Comparison of ENCODE assay signal across 13 mouse cellular contexts in genomic region chr15:87365712-87366361, GRCm38 (mm10).
DNase-seq lines count a peak whose midpoint lies in the region; ATAC-seq and TF ChIP-seq lines count a peak whose summit lies in the region.
"Had no signal": no experiment of that assay in that cellular context is flagged by ENCODE, and none has a peak within 500 bp of the region (broad histone marks: within the 10 kb centered on the region; RNA-seq: fewer than 3 reads in every experiment).

No protein-coding gene starts in this region.

- H3K36me3 ChIP-seq in liver, embryonic 14.5 days (replicated peaks; ENCODE audit: control insufficient read depth, insufficient read depth, low read depth) = no peaks in the 10 kb centered on the region
- H3K36me3 ChIP-seq: embryonic facial prominence, embryonic 13.5 days; hindbrain, embryonic 12.5 days; neural tube, embryonic 13.5 days had no signal

- H3K27me3 ChIP-seq in liver, embryonic 14.5 days (ENCODE audit: control insufficient read depth, insufficient read depth, low read length) = no peaks in the 10 kb centered on the region
- H3K27me3 ChIP-seq: embryonic facial prominence, embryonic 13.5 days; hindbrain, embryonic 12.5 days; megakaryocyte, embryonic 14.5 days; neural tube, embryonic 13.5 days had no signal

- no peak overlapping the region for H3K4me2 ChIP-seq in liver, embryonic 14.5 days (ENCODE audit: low read depth)
- H3K4me2 ChIP-seq: embryonic facial prominence, embryonic 13.5 days; hindbrain, embryonic 12.5 days; neural tube, embryonic 13.5 days had no signal

- ATAC-seq in liver, embryonic 14.5 days (ENCODE audit: insufficient read depth) = no peak
- no peak for ATAC-seq in erythroid progenitor cell, adult 5-6 weeks (replicated peaks; ENCODE audit: low FRiP score, poor library complexity, severe bottlenecking)

- DNase-seq in cerebellum, adult 11-12 months = peak; percentile 45
- no peak for DNase-seq in cerebellum, postnatal 4 days (ENCODE audit: low spot score in 2 of 2)
- no peak for DNase-seq in liver, embryonic 14.5 days (ENCODE audit: low read depth in 3 of 3, low spot score in 3 of 3)
- DNase-seq in liver = no peak
- DNase-seq in cerebellum, postnatal 36 days = peak; percentile 54 to 56
- peak; percentile 34 for DNase-seq in lung, postnatal 25 days (ENCODE audit: low spot score)
- no peak for DNase-seq in gastrocnemius, adult 8-10 months (ENCODE audit: low spot score in 2 of 2)
- DNase-seq: gastrocnemius, postnatal 14 days had no signal

- no peak overlapping the region for H3K27ac ChIP-seq in liver, embryonic 14.5 days
- H3K27ac ChIP-seq: embryonic facial prominence, embryonic 13.5 days; hindbrain, embryonic 12.5 days; neural tube, embryonic 13.5 days had no signal

- H3K4me1 ChIP-seq in liver, embryonic 14.5 days (replicated peaks; ENCODE audit: control insufficient read depth in 2 of 2, insufficient read depth in 2 of 2, low read length in 1 of 2) = no peaks in the 10 kb centered on the region
- H3K4me1 ChIP-seq: embryonic facial prominence, embryonic 13.5 days; hindbrain, embryonic 12.5 days; megakaryocyte, embryonic 14.5 days; neural tube, embryonic 13.5 days had no signal

- H3K4me3 ChIP-seq in liver, embryonic 14.5 days (ENCODE audit: insufficient read depth in 1 of 2, low read depth in 2 of 2, low read length in 2 of 2) = no peak overlapping the region
- H3K4me3 ChIP-seq: embryonic facial prominence, embryonic 13.5 days; hindbrain, embryonic 12.5 days; megakaryocyte, embryonic 14.5 days; neural tube, embryonic 13.5 days had no signal

- H3K9me3 ChIP-seq in liver, embryonic 14.5 days (ENCODE audit: control insufficient read depth, low read length) = no peaks in the 10 kb centered on the region; the same call in 1 of the 2 replicates
- H3K9me3 ChIP-seq: neural tube, embryonic 13.5 days had no signal

- TF ChIP-seq CTCF in liver, embryonic 14.5 days (IDR thresholded peaks at IDR 0.05; ENCODE audit: low read depth) = peak; percentile 33; the same call in 1 of the 2 replicates

- 34% methylated on average over 8 of the region's 8 CpGs for WGBS in liver, embryonic 14.5 days (ENCODE audit: insufficient replicate concordance)

- no peak for TF ChIP-seq EP300 in liver, embryonic 14.5 days (IDR thresholded peaks at IDR 0.05; ENCODE audit: low read depth)

- H3K9ac ChIP-seq in liver, embryonic 14.5 days (replicated peaks) = no peak overlapping the region
- H3K9ac ChIP-seq: embryonic facial prominence, embryonic 13.5 days; hindbrain, embryonic 12.5 days; neural tube, embryonic 13.5 days had no signal

Comparison
In these comparisons a context has a peak if more than half of its experiments do, and no peak if none do; other contexts are left out.
1. DNase-seq: peak in cerebellum, adult 11-12 months (single experiment), cerebellum, postnatal 36 days (2 of 2) and lung, postnatal 25 days (single experiment); none in cerebellum, postnatal 4 days (0 of 2), liver, embryonic 14.5 days (0 of 3), liver (single experiment) and gastrocnemius, adult 8-10 months (0 of 2).